Mouse (Mus musculus) midbrain, embryonic 13.5 days (tissue): ENCODE measurements around the gene Tbcel. TPM values are rescaled to one million over a fixed set of nuclear protein-coding genes. Genes with fewer than 3 reads are reported as not detected.

ENCODE experiments used
- ATAC-seq: fragments of 200-750 bp; cut with Nextera tagmentation; 2 replicates; pipeline ENCODE4 v1.8.0; 2017; ENCODE audit warnings: mild to moderate bottlenecking, moderate TSS enrichment, moderate library complexity
- H3K27ac ChIP-seq: fragments of 300-500 bp; sonication (generic); 2 replicates; pipeline ENCODE4 v1.5.1; 2015; ENCODE audit warnings: inconsistent platforms, mild to moderate bottlenecking, moderate library complexity
- H3K27me3 ChIP-seq: fragments of 300-500 bp; sonication (generic); 2 replicates; pipeline ENCODE4 v1.6.1; 2015; ENCODE audit warnings: mild to moderate bottlenecking, inconsistent platforms
- H3K36me3 ChIP-seq: fragments of 300-500 bp; sonication (generic); 2 replicates; pipeline ENCODE4 v1.6.1; 2015; ENCODE audit warnings: mild to moderate bottlenecking, inconsistent platforms
- H3K4me1 ChIP-seq: fragments of 300-500 bp; sonication (generic); replicated peaks from 2 replicates; pipeline ENCODE4 v1.6.1; 2015; ENCODE audit warnings: inconsistent platforms
- H3K4me2 ChIP-seq: fragments of 300-500 bp; sonication (generic); replicated peaks from 2 replicates; pipeline ENCODE4 v1.6.1; 2015; ENCODE audit warnings: moderate library complexity, mild to moderate bottlenecking, inconsistent platforms
- H3K4me3 ChIP-seq: fragments of 300-500 bp; sonication (generic); replicated peaks from 2 replicates; pipeline ENCODE4 v1.5.1; 2015; ENCODE audit warnings: mild to moderate bottlenecking, inconsistent platforms
- H3K9ac ChIP-seq: fragments of 300-500 bp; sonication (generic); replicated peaks from 2 replicates; pipeline ENCODE4 v1.6.1; 2015; ENCODE audit warnings: mild to moderate bottlenecking, inconsistent platforms
- H3K9me3 ChIP-seq: fragments of 300-500 bp; sonication (generic); 2 replicates; pipeline ENCODE4 v1.6.1; 2016; ENCODE audit warnings: mild to moderate bottlenecking, inconsistent platforms
- WGBS: fragments of 180-500 bp; shearing (Covaris S2); methylation state at CpG from one replicate; pipeline ENCODE4 v1.1.7; 2015; 5-methylcytosine and 5-hydroxymethylcytosine counted together
- polyA plus RNA-seq: library from polyadenylated mRNA; unstranded; fragments of >200 nt; fragmentation: Nextera tagmentation; extraction: Ambion mirVana; gene quantifications from 2 replicates; pipeline ENCODE4 v1.2.1, GENCODE M21; 2015

Gene Tbcel
- polyA plus RNA-seq, 1 experiment from 2014 or later = 5.2 TPM

DNA sequence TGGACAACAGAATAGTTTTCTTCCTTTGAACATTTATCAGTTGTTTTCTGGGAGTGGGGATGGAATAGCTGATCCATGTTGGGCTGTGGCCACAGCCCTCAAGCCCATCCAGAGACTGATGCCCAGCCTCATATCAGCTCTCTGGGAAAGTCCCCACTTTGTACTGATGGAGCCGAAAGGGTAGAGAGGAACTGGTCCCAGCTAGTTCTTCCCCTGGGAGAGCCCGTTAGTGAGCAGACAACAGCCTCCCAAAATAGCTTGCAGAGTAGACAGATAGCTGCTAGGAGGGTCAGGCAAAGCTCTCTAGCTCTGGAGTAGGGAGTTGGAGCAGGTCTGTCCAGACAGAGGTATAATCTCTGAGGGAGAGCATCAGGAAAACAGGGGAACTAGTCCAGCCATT is 111.5 kb downstream of the Tbcel start:
- Histone ChIP-seq H3K4me2 (no peak overlapping the region), H3K36me3 (no peaks in the 10 kb centered on the region), H3K4me1 (peaks cover 9% of the 10 kb centered on the region; the same call in 1 of the 2 replicates), H3K9ac (no peak overlapping the region), H3K9me3 (no peaks in the 10 kb centered on the region), H3K27me3 (no peaks in the 10 kb centered on the region), H3K27ac (no peak overlapping the region), H3K4me3 (no peak overlapping the region)
- WGBS = 72% methylated on average over 2 of the region's 2 CpGs
- ATAC-seq = no peak

GRCm38 (mm10) chr9:42394903-42395302 is 112.7 kb downstream of the Tbcel start:
- Histone ChIP-seq H3K4me1 (peaks cover 9% of the 10 kb centered on the region; the same call in 1 of the 2 replicates), H3K27me3 (no peaks in the 10 kb centered on the region), H3K9ac (no peak overlapping the region), H3K9me3 (no peaks in the 10 kb centered on the region), H3K4me3 (no peak overlapping the region), H3K27ac (no peak overlapping the region), H3K4me2 (no peak overlapping the region), H3K36me3 (no peaks in the 10 kb centered on the region)
- ATAC-seq = no peak
- 84% methylated on average over 6 of the region's 6 CpGs for WGBS

DNA sequence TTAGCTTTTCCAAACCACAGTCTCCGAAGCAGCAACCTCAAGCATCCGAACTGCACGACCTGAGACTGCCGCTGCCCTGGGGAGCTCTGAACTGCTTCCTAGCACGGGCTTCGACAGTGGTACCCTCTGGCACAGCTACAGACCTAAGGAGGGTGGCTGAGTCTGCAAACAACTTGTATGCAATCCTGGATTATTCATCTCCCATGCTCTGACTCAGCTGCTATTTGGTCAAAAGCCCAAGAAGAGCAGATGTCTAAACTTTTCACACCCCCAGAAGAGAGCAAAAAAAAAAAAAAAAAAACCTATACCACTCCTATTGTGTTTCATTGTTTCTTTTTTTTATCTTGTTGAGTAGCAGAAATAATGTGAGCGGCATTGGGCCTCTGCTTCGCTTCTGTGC is 113.3 kb downstream of the Tbcel start:
- Histone ChIP-seq H3K9ac (no peak overlapping the region), H3K27ac (no peak overlapping the region), H3K4me1 (peaks cover 7% of the 10 kb centered on the region; the same call in 1 of the 2 replicates), H3K9me3 (no peaks in the 10 kb centered on the region), H3K27me3 (no peaks in the 10 kb centered on the region), H3K36me3 (no peaks in the 10 kb centered on the region), H3K4me2 (no peak overlapping the region), H3K4me3 (no peak overlapping the region)
- 82% methylated on average over 8 of the region's 8 CpGs for WGBS
- ATAC-seq = no peak

DNA sequence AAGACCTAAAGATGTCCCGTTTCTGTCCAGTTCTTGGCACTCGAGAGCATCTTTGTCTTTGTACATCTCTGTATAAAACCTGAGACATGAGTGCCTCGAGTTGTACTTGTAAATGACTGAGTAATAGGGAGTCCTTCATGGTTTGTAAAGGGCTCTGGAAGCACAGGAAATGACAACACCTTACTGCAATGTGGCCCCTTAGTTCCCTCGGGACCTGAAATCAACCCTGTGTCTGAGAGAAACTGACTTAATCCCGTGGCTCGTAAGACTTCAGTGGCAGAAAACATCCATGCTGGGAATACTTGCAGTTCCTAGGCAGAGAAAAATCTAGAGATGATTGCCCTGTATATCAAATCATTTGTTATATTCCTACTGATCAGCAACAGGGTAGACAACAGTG is 114.7 kb downstream of the Tbcel start:
- no peak overlapping the region for H3K4me3 ChIP-seq
- no peaks in the 10 kb centered on the region for H3K36me3 ChIP-seq
- no peak for ATAC-seq
- H3K9ac ChIP-seq = no peak overlapping the region
- no peaks in the 10 kb centered on the region for H3K9me3 ChIP-seq
- 0 out of 2 replicates have a peak, but pooled peaks cover 2% of the 10 kb centered on the region for H3K4me1 ChIP-seq
- H3K27ac ChIP-seq = no peak overlapping the region
- 68% methylated on average over 6 of the region's 6 CpGs for WGBS
- no peak overlapping the region for H3K4me2 ChIP-seq
- H3K27me3 ChIP-seq = no peaks in the 10 kb centered on the region

DNA sequence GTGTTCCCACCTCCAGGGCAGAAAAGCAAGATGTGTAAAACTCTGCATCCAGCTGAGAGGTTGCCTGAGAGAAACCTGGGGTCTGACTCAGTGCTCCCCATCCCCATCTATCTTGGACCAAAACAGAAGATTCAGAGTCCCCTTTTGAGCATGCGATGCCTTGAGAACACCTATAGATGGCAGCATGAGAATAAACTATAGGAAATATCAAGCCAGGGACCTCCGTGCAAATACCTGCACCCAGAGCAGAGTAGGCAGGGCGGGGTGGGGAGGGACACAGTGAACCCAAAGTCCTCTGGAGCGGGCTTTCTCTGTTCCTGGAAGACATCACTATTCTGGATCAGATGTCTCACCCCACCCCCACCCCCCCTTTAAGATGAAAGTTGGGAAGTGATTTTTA is 119.1 kb downstream of the Tbcel start:
- no peaks in the 10 kb centered on the region for H3K27me3 ChIP-seq
- H3K9ac ChIP-seq = no peak overlapping the region
- H3K27ac ChIP-seq = no peak overlapping the region
- 57% methylated on average over 4 of the region's 4 CpGs for WGBS
- H3K36me3 ChIP-seq = no peaks in the 10 kb centered on the region
- no peak overlapping the region for H3K4me3 ChIP-seq
- ATAC-seq = no peak
- H3K9me3 ChIP-seq = no peaks in the 10 kb centered on the region
- H3K4me1 ChIP-seq = 0 out of 2 replicates have a peak, but pooled peaks cover 2% of the 10 kb centered on the region
- no peak overlapping the region for H3K4me2 ChIP-seq

GRCm38 (mm10) chr9:42387038-42387437 is 120.6 kb downstream of the Tbcel start:
- H3K27ac ChIP-seq = no peak overlapping the region
- 77% methylated on average over 8 of the region's 8 CpGs for WGBS
- H3K9ac ChIP-seq = no peak overlapping the region
- H3K9me3 ChIP-seq = no peaks in the 10 kb centered on the region
- H3K4me1 ChIP-seq = peaks cover 13% of the 10 kb centered on the region
- H3K36me3 ChIP-seq = no peaks in the 10 kb centered on the region
- no peak overlapping the region for H3K4me3 ChIP-seq
- no peaks in the 10 kb centered on the region for H3K27me3 ChIP-seq
- ATAC-seq = no peak
- H3K4me2 ChIP-seq = no peak overlapping the region

- Histone ChIP-seq H3K9me3 (no peaks in the 10 kb centered on the region), H3K36me3 (no peaks in the 10 kb centered on the region), H3K9ac (no peak overlapping the region), H3K27ac (no peak overlapping the region), H3K4me2 (no peak overlapping the region), H3K4me3 (no peak overlapping the region), H3K4me1 (peaks cover 14% of the 10 kb centered on the region), H3K27me3 (no peaks in the 10 kb centered on the region)
- ATAC-seq = no peak
- WGBS = 83% methylated on average over 13 of the region's 13 CpGs
Observed at GRCm38 (mm10) chr9:42385656-42386055, 122.0 kb downstream of the Tbcel start.

DNA sequence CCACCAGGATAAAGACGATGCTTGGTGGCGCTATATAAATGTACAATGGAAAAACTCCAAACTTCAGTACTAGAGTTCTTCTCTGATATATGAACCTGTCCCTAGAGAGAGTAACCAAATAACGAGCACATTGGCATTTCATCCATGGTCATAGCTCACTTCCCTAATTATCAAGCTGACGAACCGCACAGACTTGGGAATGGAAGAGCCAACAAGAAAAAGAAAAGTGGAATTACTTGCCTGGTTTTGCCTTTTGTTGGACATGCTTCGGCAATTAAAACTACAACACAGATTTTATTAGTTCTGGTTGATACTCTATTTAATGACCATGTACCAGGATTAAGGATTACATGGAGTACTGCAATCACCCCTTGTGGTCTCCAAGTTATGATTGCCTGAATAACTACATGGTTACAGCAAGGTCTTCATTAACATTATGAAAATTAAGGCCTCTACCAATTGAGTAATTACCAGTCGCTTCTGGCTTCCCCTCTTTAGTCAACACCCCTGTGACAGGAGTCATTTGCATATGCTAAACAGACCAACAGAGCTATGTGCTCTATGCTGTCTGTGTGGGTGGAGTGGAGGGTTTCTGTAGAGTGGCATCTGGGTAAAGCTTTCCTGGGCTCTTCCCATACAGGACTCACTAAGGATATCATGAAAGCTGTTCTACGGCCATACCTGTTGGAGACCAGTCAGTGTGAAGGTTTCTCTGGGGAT is 124.8 kb downstream of the Tbcel start:
- 66% methylated on average over 8 of the region's 8 CpGs for WGBS
- peak; percentile 69 for ATAC-seq
- no peaks in the 10 kb centered on the region for H3K36me3 ChIP-seq
- H3K9ac ChIP-seq = no peak overlapping the region
- no peaks in the 10 kb centered on the region for H3K27me3 ChIP-seq
- H3K4me1 ChIP-seq = peaks cover 14% of the 10 kb centered on the region
- no peaks in the 10 kb centered on the region for H3K9me3 ChIP-seq
- no peak overlapping the region for H3K4me3 ChIP-seq
- H3K4me2 ChIP-seq = no peak overlapping the region
- H3K27ac ChIP-seq = no peak overlapping the region

DNA sequence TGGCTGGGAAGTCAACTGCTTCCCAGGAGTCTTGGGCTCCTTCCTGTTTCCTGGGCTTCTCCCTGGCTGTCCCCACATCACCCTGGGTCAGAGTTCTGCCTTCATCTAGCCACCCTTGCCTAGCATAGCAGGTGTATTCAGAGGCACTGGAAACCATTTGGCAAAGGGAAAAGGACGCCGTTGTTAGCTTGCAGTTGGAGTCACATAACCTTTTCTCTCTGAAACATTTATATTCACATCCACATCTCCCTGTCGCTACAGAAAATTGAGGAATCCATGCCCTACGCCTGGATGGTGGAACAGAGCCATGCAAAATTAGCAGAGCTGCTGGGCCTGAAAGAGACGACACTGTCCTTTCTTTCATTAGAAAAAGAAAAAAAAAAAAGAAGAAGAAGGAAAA is 125.5 kb downstream of the Tbcel start:
- no peaks in the 10 kb centered on the region for H3K27me3 ChIP-seq
- H3K9ac ChIP-seq = no peak overlapping the region
- H3K27ac ChIP-seq = 0 out of 2 replicates have a peak overlapping the region, but pooled peaks have one; percentile 48
- H3K9me3 ChIP-seq = no peaks in the 10 kb centered on the region
- no peaks in the 10 kb centered on the region for H3K36me3 ChIP-seq
- ATAC-seq = no peak; the same call in 1 of the 2 replicates
- no peak overlapping the region for H3K4me2 ChIP-seq
- 45% methylated on average over 5 of the region's 5 CpGs for WGBS
- H3K4me1 ChIP-seq = peaks cover 14% of the 10 kb centered on the region
- H3K4me3 ChIP-seq = no peak overlapping the region

- H3K27me3 ChIP-seq = no peaks in the 10 kb centered on the region
- H3K4me2 ChIP-seq = no peak overlapping the region
- ATAC-seq = no peak
- no peak overlapping the region for H3K4me3 ChIP-seq
- H3K9me3 ChIP-seq = no peaks in the 10 kb centered on the region
- H3K4me1 ChIP-seq = peaks cover 11% of the 10 kb centered on the region
- no peaks in the 10 kb centered on the region for H3K36me3 ChIP-seq
- H3K27ac ChIP-seq = no peak overlapping the region
- 96% methylated on average over 4 of the region's 4 CpGs for WGBS
- no peak overlapping the region for H3K9ac ChIP-seq
Observed at GRCm38 (mm10) chr9:42378071-42378470, 129.5 kb downstream of the Tbcel start.

DNA sequence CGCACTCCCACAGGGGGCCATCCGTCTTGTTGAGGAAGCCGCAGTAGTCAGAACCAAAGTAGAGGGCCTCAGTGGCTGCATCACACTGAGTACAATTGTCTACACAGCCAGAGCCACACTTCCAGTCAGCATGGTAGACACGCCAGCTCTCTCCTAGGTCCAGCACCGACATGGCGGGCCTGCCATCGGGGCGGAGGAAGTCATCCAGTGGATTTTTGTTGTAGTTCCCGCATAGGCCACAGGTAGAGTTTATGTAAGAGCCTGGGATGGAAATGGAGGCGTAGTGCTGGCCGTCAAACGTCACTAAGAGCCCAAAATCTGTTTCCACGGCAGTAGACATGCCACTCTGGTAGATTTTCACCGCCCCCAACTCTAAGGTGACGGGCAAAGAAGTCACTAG is 130.0 kb downstream of the Tbcel start:
- Histone ChIP-seq H3K27me3 (no peaks in the 10 kb centered on the region), H3K4me1 (0 out of 2 replicates have a peak, but pooled peaks cover 9% of the 10 kb centered on the region), H3K27ac (no peak overlapping the region), H3K36me3 (no peaks in the 10 kb centered on the region), H3K4me3 (no peak overlapping the region), H3K9ac (no peak overlapping the region), H3K9me3 (no peaks in the 10 kb centered on the region), H3K4me2 (no peak overlapping the region)
- 93% methylated on average over 15 of the region's 15 CpGs for WGBS
- ATAC-seq = no peak

DNA sequence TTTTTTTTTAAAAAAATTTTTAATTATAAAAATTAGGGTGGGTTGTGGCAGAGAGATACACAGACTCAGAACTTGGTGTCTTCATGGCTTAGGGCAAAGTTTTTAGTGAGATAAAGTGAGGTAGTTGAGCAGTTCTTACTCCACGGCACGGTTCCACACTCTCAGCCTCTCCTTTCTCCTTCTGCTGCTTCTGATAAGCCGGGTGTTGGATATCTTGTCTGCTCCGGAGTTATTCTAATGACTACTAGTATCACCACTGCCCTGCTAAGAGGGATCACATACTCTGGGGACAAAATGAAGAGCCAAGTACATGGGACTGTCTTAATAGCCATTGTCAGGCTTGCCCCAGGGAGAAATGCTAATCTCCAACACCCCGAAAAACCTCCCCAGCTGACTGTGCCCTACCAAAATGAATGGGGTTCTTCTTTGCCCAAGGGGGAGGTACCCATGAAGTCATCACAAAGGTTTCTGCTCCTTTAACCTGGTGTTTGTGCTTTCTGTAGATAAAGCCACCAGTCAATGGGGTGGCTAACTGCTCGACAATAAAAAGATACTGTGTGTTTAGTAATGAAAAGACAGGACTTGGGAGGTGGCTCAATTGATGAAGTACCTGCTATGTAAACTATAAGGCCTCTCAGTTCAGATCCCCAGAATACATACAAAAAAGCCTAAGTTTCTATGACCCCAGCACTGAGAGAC is 135.8 kb downstream of the Tbcel start:
- ATAC-seq = no peak

More for the DNA sequence above, 135.8 kb downstream of the Tbcel start:
- Histone ChIP-seq H3K4me3 (no peak overlapping the region), H3K27me3 (no peaks in the 10 kb centered on the region), H3K9ac (no peak overlapping the region), H3K4me1 (no peaks in the 10 kb centered on the region), H3K4me2 (no peak overlapping the region), H3K27ac (no peak overlapping the region), H3K9me3 (no peaks in the 10 kb centered on the region), H3K36me3 (no peaks in the 10 kb centered on the region)
- WGBS = 78% methylated on average over 6 of the region's 6 CpGs
